Mouse (Mus musculus): ENCODE data around the gene Hspa12a. TPM values are rescaled to one million over a fixed set of nuclear protein-coding genes. Genes with fewer than 3 reads are reported as not detected.

Gene Hspa12a
- total and polyA plus RNA-seq, 2 experiments: 1.0 to 1.1 TPM

DNA sequence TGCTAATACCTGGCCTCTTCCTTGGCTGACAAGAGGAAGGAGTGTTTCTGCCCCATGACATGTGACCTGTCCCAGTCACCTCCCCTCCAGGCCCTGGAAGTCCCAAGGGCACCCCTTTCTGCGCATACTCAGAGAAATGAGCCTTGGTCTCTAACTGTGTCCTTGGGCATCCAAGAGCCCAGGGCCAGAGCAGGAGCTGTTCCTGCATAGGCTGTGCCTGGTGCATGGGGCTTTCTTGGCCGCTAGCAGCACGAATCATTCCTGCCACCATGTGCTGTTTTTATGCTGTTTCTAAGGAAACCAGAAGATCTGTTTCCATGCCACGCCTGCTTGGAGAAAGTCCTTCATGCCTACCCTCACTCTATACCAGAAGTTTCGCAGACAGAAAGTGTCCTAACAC is 132.9 kb downstream of the Hspa12a start:
- H3K79me2 ChIP-seq (ENCODE audit: control insufficient read depth, insufficient read depth, low read length): no peaks in the 10 kb centered on the region
- H3K36me3 ChIP-seq (ENCODE audit: control insufficient read depth, insufficient read depth, low read length): no peaks in the 10 kb centered on the region
- DNase-seq (ENCODE audit: extremely low read depth, low read depth, low spot score): no peak
- no peak overlapping the region for H3K9ac ChIP-seq (ENCODE audit: low read depth, low read length)
- 85% methylated on average over 5 of the region's 5 CpGs for WGBS
- H3K27me3 ChIP-seq (ENCODE audit: control insufficient read depth, insufficient read depth, low read length): no peaks in the 10 kb centered on the region
- no peak overlapping the region for H3K27ac ChIP-seq (replicated peaks; ENCODE audit: insufficient read depth, low read depth, low read length)
- H3K4me1 ChIP-seq (ENCODE audit: control insufficient read depth, insufficient read depth, low read length): no peaks in the 10 kb centered on the region
- no peak overlapping the region for H3K4me3 ChIP-seq (ENCODE audit: insufficient read depth, low read depth, low read length)
- no peak for TF ChIP-seq CTCF (IDR thresholded peaks at IDR 0.05; ENCODE audit: low read depth, low read length)

DNA sequence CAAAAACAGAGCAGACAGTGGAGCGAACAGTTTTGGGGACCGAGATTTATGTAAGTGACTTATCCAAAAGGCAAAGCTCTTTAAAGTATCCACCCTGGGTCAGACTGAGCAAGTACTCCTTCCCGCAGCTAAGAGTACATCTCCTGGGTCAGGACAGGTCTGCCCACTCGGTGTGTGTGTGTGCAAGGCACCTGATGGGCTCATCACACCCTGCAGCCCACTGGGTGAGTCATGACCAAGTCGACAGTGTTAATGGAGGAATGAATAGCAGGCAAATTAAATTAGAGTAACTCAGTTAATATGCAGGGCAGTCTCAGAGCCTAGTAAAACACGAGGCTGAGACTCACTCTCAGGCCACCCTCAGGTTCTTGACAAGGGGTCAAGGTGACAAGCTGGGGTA is 134.6 kb downstream of the Hspa12a start:
- H3K4me3 ChIP-seq (ENCODE audit: insufficient read depth, low read depth, low read length): no peak overlapping the region
- WGBS: 85% methylated on average over 6 of the region's 6 CpGs
- no peaks in the 10 kb centered on the region for H3K27me3 ChIP-seq (ENCODE audit: control insufficient read depth, insufficient read depth, low read length)
- TF ChIP-seq CTCF (IDR thresholded peaks at IDR 0.05; ENCODE audit: low read depth, low read length) (no peak), POLR2A (IDR thresholded peaks at IDR 0.05; ENCODE audit: extremely low read depth, insufficient read depth, low read length) (no peak)
- no peak overlapping the region for H3K9ac ChIP-seq (ENCODE audit: low read depth, low read length)
- H3K36me3 ChIP-seq (ENCODE audit: control insufficient read depth, insufficient read depth, low read length): no peaks in the 10 kb centered on the region
- no peak for DNase-seq (ENCODE audit: extremely low read depth, low read depth, low spot score)
- no peaks in the 10 kb centered on the region for H3K4me1 ChIP-seq (ENCODE audit: control insufficient read depth, insufficient read depth, low read length)
- H3K79me2 ChIP-seq (ENCODE audit: control insufficient read depth, insufficient read depth, low read length): no peaks in the 10 kb centered on the region
- H3K27ac ChIP-seq (replicated peaks; ENCODE audit: insufficient read depth, low read depth, low read length): no peak overlapping the region

DNA sequence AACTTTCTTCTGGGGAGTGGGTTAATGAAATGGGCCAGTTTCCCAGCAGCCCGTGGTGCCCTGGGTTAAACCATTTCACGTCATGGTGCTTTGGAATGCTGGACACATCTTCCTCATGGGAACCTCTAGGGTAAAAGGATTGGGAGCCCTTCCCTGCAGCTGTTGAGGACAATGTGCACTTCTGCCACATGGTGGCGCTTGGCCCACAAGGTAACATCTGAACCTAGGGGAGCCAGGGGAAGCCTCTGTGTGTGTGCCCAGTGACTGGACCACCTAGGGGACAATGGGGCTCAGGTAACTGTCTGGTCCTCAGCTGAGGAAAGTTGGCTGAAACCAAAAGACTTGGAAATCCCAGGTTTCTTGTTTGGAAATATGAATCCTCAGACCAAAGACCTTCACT is 137.1 kb downstream of the Hspa12a start:
- no peaks in the 10 kb centered on the region for H3K36me3 ChIP-seq (ENCODE audit: control insufficient read depth, insufficient read depth, low read length)
- H3K27ac ChIP-seq (replicated peaks; ENCODE audit: insufficient read depth, low read depth, low read length): no peak overlapping the region
- no peak overlapping the region for H3K4me3 ChIP-seq (ENCODE audit: insufficient read depth, low read depth, low read length)
- no peak for TF ChIP-seq POLR2A (IDR thresholded peaks at IDR 0.05; ENCODE audit: extremely low read depth, insufficient read depth, low read length)
- peak; percentile 94 for TF ChIP-seq CTCF (IDR thresholded peaks at IDR 0.05; ENCODE audit: low read depth, low read length)
- H3K9ac ChIP-seq (ENCODE audit: low read depth, low read length): no peak overlapping the region
- H3K27me3 ChIP-seq (ENCODE audit: control insufficient read depth, insufficient read depth, low read length): no peaks in the 10 kb centered on the region
- no peaks in the 10 kb centered on the region for H3K4me1 ChIP-seq (ENCODE audit: control insufficient read depth, insufficient read depth, low read length)
- no peaks in the 10 kb centered on the region for H3K79me2 ChIP-seq (ENCODE audit: control insufficient read depth, insufficient read depth, low read length)
- WGBS: 1% methylated on average over 3 of the region's 3 CpGs
- peak; percentile 18 for DNase-seq (ENCODE audit: extremely low read depth, low read depth, low spot score)

DNA sequence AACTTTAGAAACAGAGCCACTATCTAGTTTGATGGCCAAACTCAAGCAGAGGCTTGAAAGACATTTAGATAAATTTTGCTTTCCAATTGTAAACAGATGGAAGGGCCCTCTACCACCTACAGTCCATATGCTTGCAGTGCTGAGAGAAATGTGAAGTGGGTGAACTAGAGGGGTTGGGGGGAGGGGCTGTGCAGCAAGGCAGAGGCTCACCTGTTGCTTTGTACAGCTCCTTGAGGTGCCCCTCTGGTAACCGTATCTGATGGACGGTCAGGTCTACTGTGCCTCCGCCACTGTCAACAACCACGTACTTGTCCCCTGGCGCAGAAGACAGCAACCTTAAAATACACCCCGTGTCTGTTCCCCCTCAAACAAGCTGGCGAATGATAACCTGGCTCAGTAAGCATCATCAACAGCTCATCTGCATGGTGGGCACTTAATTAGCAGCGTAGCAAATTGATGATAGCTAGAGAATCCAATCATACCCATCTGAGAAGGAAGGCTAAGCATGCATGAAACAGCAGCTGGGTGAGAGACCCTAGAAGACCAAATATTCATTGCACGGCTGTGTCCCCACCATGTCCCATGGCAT is 138.2 kb downstream of the Hspa12a start:
- Histone ChIP-seq H3K4me1 (ENCODE audit: control insufficient read depth, insufficient read depth, low read length) (no peaks in the 10 kb centered on the region), H3K9ac (ENCODE audit: low read depth, low read length) (no peak overlapping the region), H3K27ac (replicated peaks; ENCODE audit: insufficient read depth, low read depth, low read length) (no peak overlapping the region), H3K27me3 (ENCODE audit: control insufficient read depth, insufficient read depth, low read length) (no peaks in the 10 kb centered on the region), H3K79me2 (ENCODE audit: control insufficient read depth, insufficient read depth, low read length) (no peaks in the 10 kb centered on the region), H3K4me3 (ENCODE audit: insufficient read depth, low read depth, low read length) (no peak overlapping the region), H3K36me3 (ENCODE audit: control insufficient read depth, insufficient read depth, low read length) (no peaks in the 10 kb centered on the region)
- WGBS: 88% methylated on average over 9 of the region's 9 CpGs
- DNase-seq (ENCODE audit: extremely low read depth, low read depth, low spot score): no peak
- TF ChIP-seq POLR2A (IDR thresholded peaks at IDR 0.05; ENCODE audit: extremely low read depth, insufficient read depth, low read length): no peak
- no peak for TF ChIP-seq CTCF (IDR thresholded peaks at IDR 0.05; ENCODE audit: low read depth, low read length)

DNA sequence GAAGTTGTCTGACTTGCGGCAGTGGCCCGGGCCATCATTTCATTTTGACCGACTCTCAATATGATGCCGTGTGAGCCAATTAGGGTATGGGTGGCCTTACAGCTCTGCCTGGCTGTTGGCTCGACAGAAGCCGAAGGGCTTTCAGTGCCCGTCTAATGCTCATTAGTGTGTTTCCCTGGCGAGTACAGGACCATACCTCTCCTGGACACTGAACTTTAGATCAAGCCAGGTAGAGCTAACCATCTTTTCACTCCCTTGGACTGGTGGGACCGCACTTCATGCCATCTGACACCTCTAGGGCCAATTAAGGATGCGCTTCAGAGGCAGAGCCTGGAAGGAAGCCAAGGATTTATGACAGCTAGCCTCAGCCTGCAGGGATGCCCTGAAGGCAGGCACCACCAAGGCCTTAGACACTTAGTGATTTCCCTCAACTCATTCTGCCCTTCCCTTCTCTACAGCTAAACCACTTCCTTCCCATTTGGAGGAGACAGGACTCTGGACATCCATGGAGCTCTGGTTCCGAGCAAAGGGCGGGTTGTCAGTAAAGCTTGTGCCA is 148.3 kb downstream of the Hspa12a start:
- Histone ChIP-seq H3K27me3 (ENCODE audit: control insufficient read depth, insufficient read depth, low read length) (no peaks in the 10 kb centered on the region), H3K27ac (replicated peaks; ENCODE audit: insufficient read depth, low read depth, low read length) (no peak overlapping the region), H3K4me1 (ENCODE audit: control insufficient read depth, insufficient read depth, low read length) (no peaks in the 10 kb centered on the region), H3K36me3 (ENCODE audit: control insufficient read depth, insufficient read depth, low read length) (no peaks in the 10 kb centered on the region), H3K9ac (ENCODE audit: low read depth, low read length) (no peak overlapping the region), H3K79me2 (ENCODE audit: control insufficient read depth, insufficient read depth, low read length) (no peaks in the 10 kb centered on the region), H3K4me3 (ENCODE audit: insufficient read depth, low read depth, low read length) (no peak overlapping the region)
- TF ChIP-seq POLR2A (IDR thresholded peaks at IDR 0.05; ENCODE audit: extremely low read depth, insufficient read depth, low read length): no peak
- TF ChIP-seq CTCF (IDR thresholded peaks at IDR 0.05; ENCODE audit: low read depth, low read length): no peak
- DNase-seq (ENCODE audit: extremely low read depth, low read depth, low spot score): no peak
- 88% methylated on average over 12 of the region's 12 CpGs for WGBS

DNA sequence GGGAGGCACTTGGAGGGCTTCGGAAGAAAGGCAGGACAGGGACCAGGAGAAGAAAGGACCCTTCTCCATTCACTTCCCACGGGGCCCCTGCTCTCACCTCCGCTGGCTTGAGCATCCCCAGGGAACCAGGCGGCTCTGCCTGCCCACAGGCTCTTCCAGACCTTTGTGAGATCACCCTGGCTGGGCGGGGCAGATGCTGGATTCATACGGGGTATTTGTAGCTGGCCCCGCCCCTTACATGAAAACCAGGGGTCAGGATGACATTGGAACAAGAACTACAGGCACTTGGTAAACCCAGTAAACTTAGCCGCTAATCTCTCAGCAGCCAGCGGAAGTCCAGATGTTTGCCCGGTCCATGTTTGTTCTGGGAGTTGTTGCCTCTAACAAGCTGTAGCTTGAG is 149.2 kb downstream of the Hspa12a start, which contains the start of gene 1700019N19Rik:
Gene 1700019N19Rik, minus strand, starts transcription at position 178 of the 400 bp plus-strand sequence.
- Histone ChIP-seq H3K4me1 (ENCODE audit: control insufficient read depth, insufficient read depth, low read length) (no peaks in the 10 kb centered on the region), H3K27ac (replicated peaks; ENCODE audit: insufficient read depth, low read depth, low read length) (no peak within 1 kb of the TSS), H3K4me3 (ENCODE audit: insufficient read depth, low read depth, low read length) (no peak within 1 kb of the TSS), H3K9ac (ENCODE audit: low read depth, low read length) (no peak within 1 kb of the TSS), H3K79me2 (ENCODE audit: control insufficient read depth, insufficient read depth, low read length) (no peaks in the 10 kb centered on the region), H3K36me3 (ENCODE audit: control insufficient read depth, insufficient read depth, low read length) (no peaks in the 10 kb centered on the region), H3K27me3 (ENCODE audit: control insufficient read depth, insufficient read depth, low read length) (no peaks in the 10 kb centered on the region)
- TF ChIP-seq CTCF (IDR thresholded peaks at IDR 0.05; ENCODE audit: low read depth, low read length) (no peak), POLR2A (IDR thresholded peaks at IDR 0.05; ENCODE audit: extremely low read depth, insufficient read depth, low read length) (no peak)
- no peak for DNase-seq (ENCODE audit: extremely low read depth, low read depth, low spot score)
- 25% methylated on average over 10 of the region's 10 CpGs for WGBS
